Mouse (Mus musculus): Measurements from ENCODE around the gene Drosha. TPM values are rescaled to one million over a fixed set of nuclear protein-coding genes. Genes with fewer than 3 reads are reported as not detected.
A peak's percentile ranks its signal among the peaks of the same experiment; 100 is the strongest.

The Drosha gene
- polyA plus RNA-seq, 1 experiment: 50.5 TPM

- H3K4me1 ChIP-seq (ENCODE audit: control insufficient read depth, insufficient read depth, low read length): peaks cover 7% of the 10 kb centered on the region
- H3K4me3 ChIP-seq (ENCODE audit: insufficient read depth, low read length): peak overlapping the region; percentile 80
- no peak overlapping the region for H3K27ac ChIP-seq (ENCODE audit: insufficient read depth, low read length)
- TF ChIP-seq CTCF (IDR thresholded peaks at IDR 0.05; ENCODE audit: extremely low read depth, insufficient read depth, low read length) (no peak), POLR2A (IDR thresholded peaks at IDR 0.05; ENCODE audit: extremely low read depth, insufficient read depth, low read length) (no peak)
Measured at GRCm38 (mm10) chr15:12824965-12825364, 350 bp downstream of the Drosha start.

GRCm38 (mm10) chr15:12825408-12825807 is 793 bp downstream of the Drosha start:
- H3K4me1 ChIP-seq (ENCODE audit: control insufficient read depth, insufficient read depth, low read length): peaks cover 7% of the 10 kb centered on the region
- H3K27ac ChIP-seq (ENCODE audit: insufficient read depth, low read length): no peak overlapping the region
- peak overlapping the region; percentile 80 for H3K4me3 ChIP-seq (ENCODE audit: insufficient read depth, low read length)
- TF ChIP-seq CTCF (IDR thresholded peaks at IDR 0.05; ENCODE audit: extremely low read depth, insufficient read depth, low read length): no peak

GRCm38 (mm10) chr15:12829878-12830277 is 5.3 kb downstream of the Drosha start:
- peaks cover 5% of the 10 kb centered on the region for H3K4me1 ChIP-seq (ENCODE audit: control insufficient read depth, insufficient read depth, low read length)

GRCm38 (mm10) chr15:12832599-12832998 is 8.0 kb downstream of the Drosha start:
- H3K4me3 ChIP-seq (ENCODE audit: insufficient read depth, low read length): no peak overlapping the region
- no peak overlapping the region for H3K27ac ChIP-seq (ENCODE audit: insufficient read depth, low read length)
- no peak for TF ChIP-seq POLR2A (IDR thresholded peaks at IDR 0.05; ENCODE audit: extremely low read depth, insufficient read depth, low read length)
- TF ChIP-seq CTCF (IDR thresholded peaks at IDR 0.05; ENCODE audit: extremely low read depth, insufficient read depth, low read length): no peak
- no peaks in the 10 kb centered on the region for H3K4me1 ChIP-seq (ENCODE audit: control insufficient read depth, insufficient read depth, low read length)

More at GRCm38 (mm10) chr15:12829878-12830277, 5.3 kb downstream of the Drosha start:
- no peak for TF ChIP-seq POLR2A (IDR thresholded peaks at IDR 0.05; ENCODE audit: extremely low read depth, insufficient read depth, low read length)
- TF ChIP-seq CTCF (IDR thresholded peaks at IDR 0.05; ENCODE audit: extremely low read depth, insufficient read depth, low read length): no peak
- Histone ChIP-seq H3K4me3 (ENCODE audit: insufficient read depth, low read length) (no peak overlapping the region), H3K27ac (ENCODE audit: insufficient read depth, low read length) (no peak overlapping the region)

GRCm38 (mm10) chr15:12833385-12833784 is 8.8 kb downstream of the Drosha start:
- Histone ChIP-seq H3K27ac (ENCODE audit: insufficient read depth, low read length) (no peak overlapping the region), H3K4me3 (ENCODE audit: insufficient read depth, low read length) (no peak overlapping the region), H3K4me1 (ENCODE audit: control insufficient read depth, insufficient read depth, low read length) (no peaks in the 10 kb centered on the region)
- TF ChIP-seq CTCF (IDR thresholded peaks at IDR 0.05; ENCODE audit: extremely low read depth, insufficient read depth, low read length) (no peak), POLR2A (IDR thresholded peaks at IDR 0.05; ENCODE audit: extremely low read depth, insufficient read depth, low read length) (no peak)

GRCm38 (mm10) chr15:12834231-12834630 is 9.6 kb downstream of the Drosha start:
- no peaks in the 10 kb centered on the region for H3K4me1 ChIP-seq (ENCODE audit: control insufficient read depth, insufficient read depth, low read length)
- TF ChIP-seq POLR2A (IDR thresholded peaks at IDR 0.05; ENCODE audit: extremely low read depth, insufficient read depth, low read length): no peak
- TF ChIP-seq CTCF (IDR thresholded peaks at IDR 0.05; ENCODE audit: extremely low read depth, insufficient read depth, low read length): no peak
- H3K27ac ChIP-seq (ENCODE audit: insufficient read depth, low read length): no peak overlapping the region
- no peak overlapping the region for H3K4me3 ChIP-seq (ENCODE audit: insufficient read depth, low read length)

GRCm38 (mm10) chr15:12840737-12841136 is 16.1 kb downstream of the Drosha start:
- H3K27ac ChIP-seq (ENCODE audit: insufficient read depth, low read length): no peak overlapping the region
- TF ChIP-seq CTCF (IDR thresholded peaks at IDR 0.05; ENCODE audit: extremely low read depth, insufficient read depth, low read length) (no peak), POLR2A (IDR thresholded peaks at IDR 0.05; ENCODE audit: extremely low read depth, insufficient read depth, low read length) (no peak)

GRCm38 (mm10) chr15:12842833-12843232 is 18.2 kb downstream of the Drosha start:
- TF ChIP-seq POLR2A (IDR thresholded peaks at IDR 0.05; ENCODE audit: extremely low read depth, insufficient read depth, low read length) (no peak), CTCF (IDR thresholded peaks at IDR 0.05; ENCODE audit: extremely low read depth, insufficient read depth, low read length) (no peak)

More at GRCm38 (mm10) chr15:12840737-12841136, 16.1 kb downstream of the Drosha start:
- Histone ChIP-seq H3K4me3 (ENCODE audit: insufficient read depth, low read length) (no peak overlapping the region), H3K4me1 (ENCODE audit: control insufficient read depth, insufficient read depth, low read length) (no peaks in the 10 kb centered on the region)

GRCm38 (mm10) chr15:12848196-12848975 is 23.8 kb downstream of the Drosha start:
- no peak overlapping the region for H3K27ac ChIP-seq (ENCODE audit: insufficient read depth, low read length)
- H3K4me1 ChIP-seq (ENCODE audit: control insufficient read depth, insufficient read depth, low read length): peaks cover 3% of the 10 kb centered on the region; the same call in 1 of the 2 replicates
- TF ChIP-seq CTCF (IDR thresholded peaks at IDR 0.05; ENCODE audit: extremely low read depth, insufficient read depth, low read length) (no peak), POLR2A (IDR thresholded peaks at IDR 0.05; ENCODE audit: extremely low read depth, insufficient read depth, low read length) (no peak)
- no peak overlapping the region for H3K4me3 ChIP-seq (ENCODE audit: insufficient read depth, low read length)

More at GRCm38 (mm10) chr15:12842833-12843232, 18.2 kb downstream of the Drosha start:
- no peak overlapping the region for H3K27ac ChIP-seq (ENCODE audit: insufficient read depth, low read length)
- no peak overlapping the region for H3K4me3 ChIP-seq (ENCODE audit: insufficient read depth, low read length)
- no peaks in the 10 kb centered on the region; the same call in 1 of the 2 replicates for H3K4me1 ChIP-seq (ENCODE audit: control insufficient read depth, insufficient read depth, low read length)

GRCm38 (mm10) chr15:12849373-12849772 is 24.8 kb downstream of the Drosha start:
- no peak overlapping the region for H3K4me3 ChIP-seq (ENCODE audit: insufficient read depth, low read length)
- H3K4me1 ChIP-seq (ENCODE audit: control insufficient read depth, insufficient read depth, low read length): peaks cover 3% of the 10 kb centered on the region; the same call in 1 of the 2 replicates
- no peak overlapping the region for H3K27ac ChIP-seq (ENCODE audit: insufficient read depth, low read length)
- TF ChIP-seq POLR2A (IDR thresholded peaks at IDR 0.05; ENCODE audit: extremely low read depth, insufficient read depth, low read length) (no peak), CTCF (IDR thresholded peaks at IDR 0.05; ENCODE audit: extremely low read depth, insufficient read depth, low read length) (no peak)

Measured in cortical plate, adult 2 months (tissue).